Mouse (Mus musculus): ENCODE results near the gene Prdx2.

DNA sequence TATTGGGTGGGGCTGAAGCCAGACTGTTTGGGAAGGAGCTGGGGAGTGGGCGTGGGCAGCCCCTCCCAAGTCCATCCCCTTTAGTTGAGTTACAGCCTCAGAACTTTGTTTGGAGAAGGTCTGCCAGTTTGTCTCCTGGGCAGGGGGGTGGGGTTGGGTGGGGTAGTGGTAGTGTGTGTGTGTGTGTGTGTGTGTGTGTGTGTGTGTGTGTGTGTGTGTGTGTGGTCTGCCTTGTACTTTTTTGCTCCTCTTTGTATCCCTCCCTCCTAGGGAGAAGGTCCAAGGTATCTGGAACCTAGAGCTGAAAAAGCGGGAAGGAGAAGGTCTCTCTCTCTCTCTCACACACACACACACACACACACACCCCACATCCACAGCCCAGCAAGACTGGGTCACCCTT is 45.0 kb downstream of the Prdx2 start, which contains the start of gene Best2:
- TF ChIP-seq POLR2A (IDR thresholded peaks at IDR 0.05; ENCODE audit: borderline replicate concordance, low read depth, low read length): no peak
- TF ChIP-seq CTCF (IDR thresholded peaks at IDR 0.05; ENCODE audit: low read depth, low read length): no peak

Data from bone marrow macrophage, adult 2 months (primary cell).